Mouse (Mus musculus): Measurements from ENCODE around the gene Morc4. TPM values are rescaled to one million over a fixed set of nuclear protein-coding genes. Genes with fewer than 3 reads are reported as not detected.

Morc4 gene
- polyA plus RNA-seq, 1 experiment from 2014 or later = 2.6 TPM

- Histone ChIP-seq H3K4me3 (replicated peaks; ENCODE audit: low read length) (no peak overlapping the region), H3K27me3 (replicated peaks; ENCODE audit: control insufficient read depth, insufficient read depth, low read length) (no peaks in the 10 kb centered on the region), H3K27ac (ENCODE audit: low read length) (no peak overlapping the region), H3K36me3 (ENCODE audit: control insufficient read depth, insufficient read depth) (no peaks in the 10 kb centered on the region), H3K4me1 (replicated peaks; ENCODE audit: control insufficient read depth, insufficient read depth, low read length) (no peaks in the 10 kb centered on the region), H3K4me2 (ENCODE audit: low read length) (no peak overlapping the region), H3K9ac (replicated peaks; ENCODE audit: low read depth, low read length) (no peak overlapping the region), H3K9me3 (ENCODE audit: control insufficient read depth, low read length) (no peaks in the 10 kb centered on the region)
- no peak for ATAC-seq
- WGBS = 85% methylated on average over 7 of the region's 7 CpGs
These were observed 77.2 kb downstream of the Morc4 start for GRCm38 (mm10) chrX:139794072-139794845.

- WGBS = 44% methylated on average over 1 of the region's 1 CpGs
- Histone ChIP-seq H3K36me3 (ENCODE audit: control insufficient read depth, insufficient read depth) (no peaks in the 10 kb centered on the region), H3K4me2 (ENCODE audit: low read length) (no peak overlapping the region), H3K4me1 (replicated peaks; ENCODE audit: control insufficient read depth, insufficient read depth, low read length) (no peaks in the 10 kb centered on the region), H3K27me3 (replicated peaks; ENCODE audit: control insufficient read depth, insufficient read depth, low read length) (no peaks in the 10 kb centered on the region), H3K9ac (replicated peaks; ENCODE audit: low read depth, low read length) (no peak overlapping the region), H3K4me3 (replicated peaks; ENCODE audit: low read length) (no peak overlapping the region), H3K9me3 (ENCODE audit: control insufficient read depth, low read length) (no peaks in the 10 kb centered on the region), H3K27ac (ENCODE audit: low read length) (no peak overlapping the region)
- no peak for ATAC-seq
These were observed 85.7 kb downstream of the Morc4 start for GRCm38 (mm10) chrX:139785764-139786163.

DNA sequence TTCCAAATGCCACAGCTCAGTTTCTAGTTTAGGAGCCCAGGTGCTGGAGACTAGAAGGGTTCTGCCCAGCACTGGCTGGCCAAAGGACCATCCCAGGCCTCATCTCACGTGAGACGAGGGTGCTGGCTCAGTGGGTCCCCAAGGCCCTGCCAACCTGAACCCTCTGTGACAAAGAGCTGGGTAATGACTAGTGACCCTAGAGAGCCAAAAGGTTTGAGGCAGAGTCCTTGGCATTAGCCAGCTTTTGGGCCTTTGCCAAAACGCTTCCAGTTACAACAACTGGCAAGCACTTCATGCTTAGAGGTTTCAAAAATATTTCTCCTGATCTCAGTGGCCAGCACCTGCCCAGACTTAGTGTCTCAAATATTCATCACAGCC lies 88.4 kb downstream of the Morc4 start:
- 44% methylated on average over 3 of the region's 3 CpGs for WGBS
- Histone ChIP-seq H3K9ac (replicated peaks; ENCODE audit: low read depth, low read length) (no peak overlapping the region), H3K4me1 (replicated peaks; ENCODE audit: control insufficient read depth, insufficient read depth, low read length) (no peaks in the 10 kb centered on the region), H3K27me3 (replicated peaks; ENCODE audit: control insufficient read depth, insufficient read depth, low read length) (no peaks in the 10 kb centered on the region), H3K36me3 (ENCODE audit: control insufficient read depth, insufficient read depth) (no peaks in the 10 kb centered on the region), H3K4me2 (ENCODE audit: low read length) (no peak overlapping the region), H3K27ac (ENCODE audit: low read length) (no peak overlapping the region), H3K4me3 (replicated peaks; ENCODE audit: low read length) (no peak overlapping the region), H3K9me3 (ENCODE audit: control insufficient read depth, low read length) (no peaks in the 10 kb centered on the region)
- no peak for ATAC-seq

DNA sequence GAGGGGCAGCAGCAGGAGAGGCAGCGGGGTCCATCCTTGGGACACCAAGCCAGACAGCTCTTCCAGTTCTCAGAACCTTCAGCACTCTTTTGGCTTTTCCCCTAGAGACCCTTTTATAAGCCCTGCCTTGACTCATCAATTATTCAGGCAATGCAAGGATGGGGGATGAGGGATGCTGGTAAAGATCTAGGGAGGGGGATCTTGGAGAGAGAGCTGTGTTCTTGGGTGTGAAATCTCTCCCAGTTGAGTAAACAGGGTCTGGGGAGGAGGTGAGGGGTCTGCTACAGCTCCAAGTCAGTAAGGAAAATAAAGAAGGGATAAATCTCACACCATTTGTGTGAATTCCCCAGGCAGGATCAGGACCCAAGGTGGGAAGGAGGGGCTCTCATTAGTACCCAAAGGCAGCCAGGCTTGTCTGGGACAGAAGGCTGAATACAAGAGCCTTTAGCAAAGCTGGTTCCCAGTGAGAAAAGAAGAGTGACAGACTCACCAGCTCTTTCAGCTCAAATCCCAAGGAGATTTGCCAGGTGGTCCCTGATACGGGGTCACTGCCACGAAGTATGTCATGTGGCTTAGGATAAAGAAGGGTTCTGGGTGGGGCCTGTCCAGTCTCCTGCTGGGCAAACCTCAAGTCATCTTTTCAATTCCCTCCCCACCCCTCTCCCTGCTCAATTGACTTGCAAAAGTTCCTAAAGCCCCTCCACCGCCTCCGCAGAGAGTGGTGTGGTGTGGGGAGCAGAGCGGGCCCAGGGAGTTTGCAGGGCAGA lies 89.0 kb downstream of the Morc4 start, which contains the start of gene Ripply1:
Gene Ripply1 (minus strand): TSS at position 76 of the 767 bp plus-strand sequence.
- Histone ChIP-seq H3K36me3 (ENCODE audit: control insufficient read depth, insufficient read depth) (no peaks in the 10 kb centered on the region), H3K4me3 (replicated peaks; ENCODE audit: low read length) (no peak within 1 kb of the TSS), H3K27ac (ENCODE audit: low read length) (no peak within 1 kb of the TSS), H3K4me2 (ENCODE audit: low read length) (no peak within 1 kb of the TSS), H3K9me3 (ENCODE audit: control insufficient read depth, low read length) (no peaks in the 10 kb centered on the region), H3K9ac (replicated peaks; ENCODE audit: low read depth, low read length) (no peak within 1 kb of the TSS), H3K27me3 (replicated peaks; ENCODE audit: control insufficient read depth, insufficient read depth, low read length) (no peaks in the 10 kb centered on the region), H3K4me1 (replicated peaks; ENCODE audit: control insufficient read depth, insufficient read depth, low read length) (no peaks in the 10 kb centered on the region)
- ATAC-seq = peak; percentile 52
- WGBS = 20% methylated on average over 6 of the region's 6 CpGs

DNA sequence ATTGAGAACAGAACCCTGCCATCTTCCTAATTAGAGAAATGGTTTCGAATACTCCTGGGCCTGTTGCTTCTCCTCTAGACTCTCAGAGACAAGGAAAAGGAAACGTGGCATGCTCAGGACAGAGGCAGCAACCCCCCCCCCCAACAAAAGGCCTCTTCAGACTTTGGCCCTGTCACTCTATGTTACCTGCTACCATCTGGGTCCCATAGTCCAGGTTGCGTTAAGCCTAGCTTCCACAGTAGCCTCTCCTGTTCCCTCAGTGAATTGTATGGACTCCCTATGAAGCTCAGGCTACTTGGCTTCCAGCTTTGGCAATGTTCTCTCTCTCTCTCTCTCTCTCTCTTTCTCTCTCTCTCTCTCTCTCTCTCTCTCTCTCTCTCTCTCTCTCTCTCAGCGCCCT lies 89.9 kb downstream of the Morc4 start:
- no peak for ATAC-seq

DNA sequence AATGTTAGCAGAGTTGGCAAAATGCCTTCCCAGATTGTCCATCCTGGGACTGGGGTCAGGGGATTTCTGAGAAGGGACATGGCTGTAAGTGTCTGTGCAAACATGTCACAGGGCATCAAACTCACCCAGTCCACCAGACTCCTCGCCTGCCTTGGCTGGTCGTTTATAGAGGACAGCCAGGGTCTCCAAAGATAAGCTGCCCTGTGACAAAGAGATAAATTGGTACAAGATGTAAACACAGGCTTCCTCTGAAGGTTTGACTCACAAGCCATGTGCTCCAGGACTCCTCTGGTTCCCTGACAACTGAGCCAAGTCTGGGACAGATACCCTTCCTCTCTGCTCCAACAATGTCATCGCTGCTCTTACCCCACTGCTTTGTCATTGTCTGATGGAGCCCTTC lies 90.5 kb downstream of the Morc4 start:
- Histone ChIP-seq H3K4me2 (ENCODE audit: low read length) (no peak overlapping the region), H3K4me1 (replicated peaks; ENCODE audit: control insufficient read depth, insufficient read depth, low read length) (no peaks in the 10 kb centered on the region), H3K27me3 (replicated peaks; ENCODE audit: control insufficient read depth, insufficient read depth, low read length) (no peaks in the 10 kb centered on the region), H3K9me3 (ENCODE audit: control insufficient read depth, low read length) (no peaks in the 10 kb centered on the region), H3K4me3 (replicated peaks; ENCODE audit: low read length) (no peak overlapping the region), H3K36me3 (ENCODE audit: control insufficient read depth, insufficient read depth) (no peaks in the 10 kb centered on the region), H3K27ac (ENCODE audit: low read length) (no peak overlapping the region), H3K9ac (replicated peaks; ENCODE audit: low read depth, low read length) (no peak overlapping the region)
- no peak for ATAC-seq
- 61% methylated on average over 3 of the region's 3 CpGs for WGBS

More for the DNA sequence above, 89.9 kb downstream of the Morc4 start:
- Histone ChIP-seq H3K4me3 (replicated peaks; ENCODE audit: low read length) (no peak overlapping the region), H3K4me1 (replicated peaks; ENCODE audit: control insufficient read depth, insufficient read depth, low read length) (no peaks in the 10 kb centered on the region), H3K36me3 (ENCODE audit: control insufficient read depth, insufficient read depth) (no peaks in the 10 kb centered on the region), H3K9me3 (ENCODE audit: control insufficient read depth, low read length) (no peaks in the 10 kb centered on the region), H3K9ac (replicated peaks; ENCODE audit: low read depth, low read length) (no peak overlapping the region), H3K4me2 (ENCODE audit: low read length) (no peak overlapping the region), H3K27ac (ENCODE audit: low read length) (no peak overlapping the region), H3K27me3 (replicated peaks; ENCODE audit: control insufficient read depth, insufficient read depth, low read length) (no peaks in the 10 kb centered on the region)
- WGBS = 77% methylated on average over 4 of the region's 4 CpGs

- Histone ChIP-seq H3K9me3 (ENCODE audit: control insufficient read depth, low read length) (no peaks in the 10 kb centered on the region), H3K4me2 (ENCODE audit: low read length) (no peak overlapping the region), H3K4me1 (replicated peaks; ENCODE audit: control insufficient read depth, insufficient read depth, low read length) (no peaks in the 10 kb centered on the region), H3K9ac (replicated peaks; ENCODE audit: low read depth, low read length) (no peak overlapping the region), H3K27me3 (replicated peaks; ENCODE audit: control insufficient read depth, insufficient read depth, low read length) (no peaks in the 10 kb centered on the region), H3K4me3 (replicated peaks; ENCODE audit: low read length) (no peak overlapping the region), H3K36me3 (ENCODE audit: control insufficient read depth, insufficient read depth) (no peaks in the 10 kb centered on the region), H3K27ac (ENCODE audit: low read length) (no peak overlapping the region)
- no peak for ATAC-seq
- WGBS = 71% methylated on average over 5 of the region's 5 CpGs
These were observed 92.1 kb downstream of the Morc4 start for GRCm38 (mm10) chrX:139779401-139779800.

DNA sequence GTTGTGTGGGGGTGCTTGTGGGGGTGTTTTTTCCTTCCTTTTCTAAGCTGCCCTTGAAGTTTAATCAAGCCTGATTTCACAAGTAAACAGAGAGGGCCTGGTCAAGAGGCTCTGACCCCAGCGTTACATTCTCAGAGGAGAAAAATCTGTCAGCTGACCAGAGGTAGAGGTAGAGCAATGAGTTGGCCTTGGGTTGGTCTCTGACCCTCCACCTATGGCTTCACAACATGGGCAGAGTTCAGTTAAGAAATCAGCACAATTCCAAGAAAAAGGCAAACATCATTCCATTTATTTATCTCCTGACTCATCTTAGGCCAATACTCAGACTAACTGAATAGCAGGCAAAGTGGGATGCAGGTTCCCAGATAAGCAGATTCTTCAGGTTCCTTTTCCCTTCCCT lies 92.6 kb downstream of the Morc4 start:
- no peaks in the 10 kb centered on the region for H3K4me1 ChIP-seq (replicated peaks; ENCODE audit: control insufficient read depth, insufficient read depth, low read length)

DNA sequence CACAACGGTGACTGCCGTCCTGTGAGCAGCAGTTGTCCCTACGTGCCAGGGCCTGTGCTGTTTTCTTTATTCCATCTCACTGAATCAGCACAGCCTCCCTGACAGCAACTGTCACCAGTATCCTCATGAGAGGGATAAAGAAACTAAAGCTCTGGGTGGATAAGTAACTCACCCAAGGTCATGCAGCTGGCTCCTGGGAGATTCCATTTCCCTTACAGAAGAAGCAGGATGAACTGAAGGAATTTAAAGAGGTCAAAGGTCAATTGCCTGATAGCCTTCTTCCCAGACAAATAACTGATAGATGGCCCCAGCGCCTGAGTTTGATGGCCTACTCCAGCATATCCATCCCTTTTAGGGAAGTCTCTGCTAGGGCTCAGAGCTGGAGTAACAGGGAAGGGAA lies 94.1 kb downstream of the Morc4 start:
- Histone ChIP-seq H3K9me3 (ENCODE audit: control insufficient read depth, low read length) (no peaks in the 10 kb centered on the region), H3K36me3 (ENCODE audit: control insufficient read depth, insufficient read depth) (no peaks in the 10 kb centered on the region), H3K4me2 (ENCODE audit: low read length) (no peak overlapping the region), H3K27me3 (replicated peaks; ENCODE audit: control insufficient read depth, insufficient read depth, low read length) (no peaks in the 10 kb centered on the region), H3K4me1 (replicated peaks; ENCODE audit: control insufficient read depth, insufficient read depth, low read length) (no peaks in the 10 kb centered on the region), H3K9ac (replicated peaks; ENCODE audit: low read depth, low read length) (no peak overlapping the region), H3K4me3 (replicated peaks; ENCODE audit: low read length) (no peak overlapping the region), H3K27ac (ENCODE audit: low read length) (no peak overlapping the region)
- no peak for ATAC-seq
- WGBS = 49% methylated on average over 4 of the region's 4 CpGs

More for the DNA sequence above, 92.6 kb downstream of the Morc4 start:
- ATAC-seq = no peak
- Histone ChIP-seq H3K27me3 (replicated peaks; ENCODE audit: control insufficient read depth, insufficient read depth, low read length) (no peaks in the 10 kb centered on the region), H3K9me3 (ENCODE audit: control insufficient read depth, low read length) (no peaks in the 10 kb centered on the region), H3K4me3 (replicated peaks; ENCODE audit: low read length) (no peak overlapping the region), H3K36me3 (ENCODE audit: control insufficient read depth, insufficient read depth) (no peaks in the 10 kb centered on the region), H3K4me2 (ENCODE audit: low read length) (no peak overlapping the region), H3K9ac (replicated peaks; ENCODE audit: low read depth, low read length) (no peak overlapping the region), H3K27ac (ENCODE audit: low read length) (no peak overlapping the region)
- 83% methylated on average over 1 of the region's 1 CpGs for WGBS
